Mouse (Mus musculus) layer of hippocampus, adult 8-10 months (tissue): ENCODE measurements around the gene Aph1a. TPM values are rescaled to one million over a fixed set of nuclear protein-coding genes. Genes with fewer than 3 reads are reported as not detected.
"Not testable (repeated sequence)": the region's sequence is repeated elsewhere in the genome, so short reads cannot be mapped to it uniquely, and the experiment has no call there.

Source experiments
- DNase-seq, 2 experiments: peaks; one replicate each; pipeline ENCODE4 v3.0.0; 2022; ENCODE audit warnings: low spot score in 2 of 2
- total RNA-seq, 4 experiments: library from RNA; stranded (reverse); gene quantifications; 2 replicates each; pipeline ENCODE4 v1.2.4; 2022

The Aph1a gene
- total RNA-seq, 4 experiments from 2014 or later: 53.9 to 75.7 (median 70.1) TPM

- no peak for DNase-seq
Observed at GRCm38 (mm10) chr3:95887596-95887995, 6.2 kb upstream of the Aph1a start.

GRCm38 (mm10) chr3:95889664-95890063 is 4.1 kb upstream of the Aph1a start:
- no peak for DNase-seq

- DNase-seq: no peak
Observed at GRCm38 (mm10) chr3:95891211-95892065, 2.3 kb upstream of the Aph1a start, which contains the start of gene BC028528. BC028528 (minus strand) TSS chr3:95892005.

- DNase-seq: peak in 1 of 2 experiments; percentile 18
Observed at GRCm38 (mm10) chr3:95892066-95893052, 1.4 kb upstream of the Aph1a start.

- no peak for DNase-seq
Observed at GRCm38 (mm10) chr3:95893126-95893525, 643 bp upstream of the Aph1a start.

GRCm38 (mm10) chr3:95894317-95895160 is 770 bp downstream of the Aph1a start:
- DNase-seq: no peak

- DNase-seq: not testable (repeated sequence)
Observed at GRCm38 (mm10) chr3:95895501-95895900, 1.7 kb downstream of the Aph1a start.

- DNase-seq: no peak
Observed at GRCm38 (mm10) chr3:95899800-95900524, 6.2 kb downstream of the Aph1a start.

GRCm38 (mm10) chr3:95901616-95902372 is 8.0 kb downstream of the Aph1a start:
- DNase-seq: no peak

GRCm38 (mm10) chr3:95902373-95902625 is 8.5 kb downstream of the Aph1a start:
- no peak for DNase-seq

GRCm38 (mm10) chr3:95902643-95903042 is 8.9 kb downstream of the Aph1a start:
- no peak for DNase-seq

GRCm38 (mm10) chr3:95903753-95904502 is 10.2 kb downstream of the Aph1a start:
- DNase-seq: no peak

- DNase-seq: no peak
Observed at GRCm38 (mm10) chr3:95904568-95904967, 10.8 kb downstream of the Aph1a start, which contains the start of gene Car14. Car14 (minus strand) TSS chr3:95904691.

- DNase-seq: peak; percentile 65 to 82
Observed at GRCm38 (mm10) chr3:95905146-95905939, 11.6 kb downstream of the Aph1a start.

- no peak for DNase-seq
Observed at GRCm38 (mm10) chr3:95905940-95906492, 12.2 kb downstream of the Aph1a start.

GRCm38 (mm10) chr3:95906860-95907259 is 13.1 kb downstream of the Aph1a start:
- no peak for DNase-seq

GRCm38 (mm10) chr3:95907613-95908012 is 13.8 kb downstream of the Aph1a start:
- no peak for DNase-seq

GRCm38 (mm10) chr3:95914706-95915105 is 20.9 kb downstream of the Aph1a start:
- no peak for DNase-seq
